Mouse (Mus musculus): ENCODE data around the gene Rpgrip1.

The Rpgrip1 gene

DNA sequence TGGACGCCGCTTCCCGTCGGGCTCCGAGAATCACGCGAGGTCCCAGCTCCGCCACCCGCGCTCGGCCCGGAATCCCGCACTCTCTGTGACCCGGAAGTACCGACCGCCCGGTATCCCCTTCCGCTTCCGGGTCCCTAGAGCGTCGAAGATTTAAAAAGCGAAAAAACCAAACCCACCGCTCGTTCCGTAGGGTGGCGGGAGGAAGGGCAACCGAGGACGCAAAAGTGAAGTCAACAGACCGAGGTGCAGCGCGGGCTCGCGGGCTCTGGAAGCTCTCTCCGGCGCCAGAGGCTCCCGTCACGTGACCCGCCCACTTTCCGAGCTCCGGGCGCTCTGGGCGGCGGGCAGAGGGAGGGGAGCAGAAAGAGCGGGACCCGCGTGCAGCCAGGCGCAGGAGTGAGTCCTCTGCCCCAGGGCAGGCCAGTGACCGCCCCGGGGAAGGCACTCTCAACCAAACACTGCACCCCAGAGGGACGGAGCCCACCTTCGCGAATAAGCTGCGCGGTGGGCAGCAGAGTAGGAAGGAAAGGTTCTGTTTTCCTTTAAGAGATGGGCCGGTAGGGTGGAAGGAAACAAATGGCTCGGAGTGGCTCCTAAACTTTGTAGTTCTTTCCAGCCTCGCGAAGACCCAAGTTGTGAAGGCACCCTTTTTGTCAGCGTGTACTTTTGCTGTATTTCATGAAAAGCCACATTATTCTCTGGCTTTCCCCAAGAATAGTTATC lies 86.8 kb downstream of the Rpgrip1 start, which contains the start of gene Supt16:
Gene Supt16 (minus strand): TSS at position 261 of the 723 bp plus-strand sequence.
- DNase-seq (ENCODE audit: low read depth in 1 of 2, low spot score in 2 of 2) = peak; percentile 53 to 74

GRCm38 (mm10) chr14:52198141-52198540 lies 87.6 kb downstream of the Rpgrip1 start:
- no peak for DNase-seq (ENCODE audit: low read depth in 1 of 2, low spot score in 2 of 2)

DNA sequence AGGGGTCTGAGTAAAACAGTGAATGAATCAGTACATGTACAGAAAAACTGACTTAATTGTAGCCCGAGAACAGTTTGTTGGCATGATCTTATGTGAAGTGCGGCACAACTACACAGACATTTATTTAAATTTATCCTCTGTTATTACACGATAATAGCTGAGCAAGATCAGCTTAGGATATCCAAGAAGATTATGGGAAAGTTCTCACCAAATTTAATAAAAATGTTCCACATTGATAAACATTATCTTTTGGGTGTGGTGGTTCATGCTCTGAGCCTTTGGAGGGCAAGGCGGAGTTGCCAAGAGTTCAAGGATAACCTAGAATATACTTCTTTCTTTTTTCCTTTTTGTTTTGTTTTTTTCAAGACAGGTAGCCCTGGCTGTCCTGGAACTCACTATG lies 88.9 kb downstream of the Rpgrip1 start:
- no peak for DNase-seq (ENCODE audit: low read depth in 1 of 2, low spot score in 2 of 2)

Data from monocyte, adult 2 months (primary cell).